Mouse (Mus musculus): Measurements from ENCODE around the gene Casp6.

The Casp6 gene

DNA sequence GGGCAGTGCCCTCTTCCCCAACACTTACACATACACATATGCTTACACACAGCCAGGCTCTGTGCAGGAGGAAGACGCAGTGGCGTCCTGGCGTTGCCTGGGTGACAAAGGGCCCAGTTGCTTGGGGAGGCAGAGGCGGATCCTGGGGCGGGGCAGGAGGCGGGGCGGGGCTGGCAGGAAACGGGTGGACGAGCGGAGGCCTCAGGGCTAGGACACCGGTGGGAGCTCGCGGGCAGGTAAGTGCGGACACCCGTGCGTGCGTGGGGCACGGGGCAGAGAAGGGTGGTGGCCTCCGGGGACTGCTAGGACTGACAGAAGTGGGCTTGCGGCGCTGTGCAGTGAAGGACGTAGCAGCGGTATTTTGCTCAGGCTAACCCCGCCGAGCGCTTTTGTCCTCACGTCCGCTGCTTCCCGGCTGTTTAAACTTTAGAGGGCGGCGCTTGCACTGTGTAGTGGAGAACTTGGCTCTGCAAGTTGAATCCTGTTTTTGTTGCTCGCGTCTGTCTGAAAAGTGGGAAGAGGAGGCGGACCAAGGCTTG is at the start of gene Casp6:
Gene Casp6 (plus strand): TSS at position 155 of the 539 bp plus-strand sequence.
- peak; percentile 31 for DNase-seq (ENCODE audit: low spot score)

DNA sequence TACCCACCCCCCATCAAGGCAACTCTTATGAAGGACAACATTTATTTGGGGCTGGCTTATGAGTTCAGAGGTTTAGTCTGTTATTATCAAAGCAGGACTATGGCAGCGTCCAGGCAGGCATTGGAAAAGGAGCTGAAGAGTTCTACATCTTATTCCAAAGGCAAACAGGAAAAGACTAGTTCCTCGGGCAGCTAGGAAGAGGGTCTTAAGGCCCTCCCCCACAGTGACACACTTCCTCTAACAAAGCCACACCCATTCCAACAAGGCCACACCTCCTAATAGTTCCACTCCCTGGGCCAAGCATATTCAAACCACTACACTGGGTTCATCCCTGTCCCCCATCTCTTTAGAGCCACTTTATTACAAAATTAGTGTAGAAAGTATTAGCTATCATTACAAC is 38.6 kb upstream of the Casp6 start:
- DNase-seq (ENCODE audit: low spot score): no peak

DNA sequence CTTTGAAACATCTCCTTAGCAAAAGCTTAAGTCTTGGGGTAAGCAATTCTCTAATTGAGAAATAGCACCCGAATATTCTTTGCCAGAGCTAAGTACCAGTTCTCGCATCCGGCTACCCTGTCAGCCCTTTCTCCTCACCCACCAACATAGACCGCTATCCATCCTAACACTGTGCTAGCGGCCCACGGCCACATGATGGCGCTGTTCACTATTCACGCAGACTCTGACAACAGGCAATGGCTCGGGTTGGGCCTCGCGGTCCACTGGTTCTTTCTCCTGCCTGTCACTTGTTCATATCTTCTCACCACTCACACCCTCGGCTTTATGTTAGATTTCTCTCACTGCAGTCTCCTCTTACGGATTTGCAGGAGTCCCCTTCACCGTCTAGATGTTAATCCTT is 37.5 kb upstream of the Casp6 start:
- DNase-seq (ENCODE audit: low spot score): no peak

DNA sequence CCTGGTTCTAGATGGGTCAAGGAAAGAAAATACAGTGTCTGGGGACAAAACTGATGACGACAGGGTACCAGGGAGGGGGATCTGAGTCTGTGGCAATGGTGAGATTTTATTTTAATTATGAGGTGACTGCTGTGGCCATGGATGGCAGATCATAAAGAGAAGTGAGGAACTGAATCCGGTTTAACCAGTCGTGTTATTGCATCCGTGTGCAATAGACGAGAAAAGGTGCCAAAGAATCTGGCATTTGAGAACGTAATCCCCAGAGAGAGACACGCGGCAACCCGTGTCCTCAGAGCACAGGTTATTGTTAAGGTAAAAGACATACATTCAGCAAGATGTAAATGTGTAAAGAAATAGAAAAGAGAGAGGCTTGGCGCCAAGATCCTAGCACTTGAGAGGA is 23.9 kb upstream of the Casp6 start:
- DNase-seq (ENCODE audit: low spot score): no peak

DNA sequence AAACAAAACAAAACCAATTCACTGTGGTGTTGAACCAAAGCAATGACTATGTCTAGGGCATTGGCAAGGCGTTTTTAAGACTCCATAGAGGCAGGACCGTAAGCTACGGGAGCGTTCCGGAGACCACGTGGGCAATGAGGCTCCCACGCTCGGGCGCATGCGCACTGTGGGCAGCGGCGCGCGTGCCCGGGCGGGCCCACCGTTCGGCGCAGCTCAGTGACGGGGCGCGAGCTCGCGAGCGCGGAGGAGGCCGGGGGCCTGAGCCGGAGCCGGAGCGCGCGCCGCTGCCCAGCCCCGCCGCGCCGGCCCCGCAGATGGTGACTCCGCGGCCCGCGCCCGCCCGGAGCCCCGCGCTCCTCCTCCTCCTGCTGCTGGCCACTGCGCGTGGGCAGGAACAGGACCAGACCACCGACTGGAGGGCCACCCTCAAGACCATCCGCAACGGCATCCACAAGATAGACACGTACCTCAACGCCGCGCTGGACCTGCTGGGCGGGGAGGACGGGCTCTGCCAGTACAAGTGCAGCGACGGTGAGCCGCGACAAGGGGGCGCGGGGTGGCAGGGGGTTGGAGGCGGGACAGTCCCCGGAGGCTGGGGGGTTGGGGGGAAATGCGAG is 22.7 kb upstream of the Casp6 start, which contains the start of gene Pla2g12a:
Gene Pla2g12a (plus strand): TSS at position 202 of the 617 bp plus-strand sequence.
- peak; percentile 59 for DNase-seq (ENCODE audit: low spot score)

DNA sequence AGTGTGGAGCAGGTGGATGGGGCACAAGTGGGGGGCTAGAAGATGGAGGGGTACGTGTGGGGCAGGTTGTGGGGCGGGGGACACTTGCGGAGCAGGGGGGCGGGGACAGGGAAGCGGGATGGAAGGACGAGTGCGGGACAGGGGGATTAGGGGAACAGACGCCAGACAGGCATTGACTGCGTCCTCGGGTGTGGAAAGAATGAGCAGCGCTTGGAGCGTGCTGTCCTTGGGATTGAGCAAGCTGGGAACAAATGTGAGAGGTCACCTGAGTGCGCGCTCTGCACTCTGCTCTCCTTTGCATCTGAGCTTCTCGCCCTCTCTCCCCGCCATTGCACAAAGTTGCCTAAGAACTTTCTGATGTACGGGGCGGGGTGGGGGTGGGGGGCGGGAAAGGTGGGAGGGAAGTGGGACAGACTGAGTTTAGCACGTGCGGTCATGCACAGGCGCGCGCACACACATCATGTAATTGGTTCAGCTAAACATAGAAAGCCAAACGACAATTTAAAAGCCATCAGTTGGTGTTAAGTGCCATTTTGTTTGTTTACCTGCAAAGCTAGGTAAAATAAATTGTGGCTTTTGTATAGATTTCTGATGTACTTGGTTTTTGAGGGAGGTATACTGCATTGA is 22.0 kb upstream of the Casp6 start:
- DNase-seq (ENCODE audit: low spot score): no peak

DNA sequence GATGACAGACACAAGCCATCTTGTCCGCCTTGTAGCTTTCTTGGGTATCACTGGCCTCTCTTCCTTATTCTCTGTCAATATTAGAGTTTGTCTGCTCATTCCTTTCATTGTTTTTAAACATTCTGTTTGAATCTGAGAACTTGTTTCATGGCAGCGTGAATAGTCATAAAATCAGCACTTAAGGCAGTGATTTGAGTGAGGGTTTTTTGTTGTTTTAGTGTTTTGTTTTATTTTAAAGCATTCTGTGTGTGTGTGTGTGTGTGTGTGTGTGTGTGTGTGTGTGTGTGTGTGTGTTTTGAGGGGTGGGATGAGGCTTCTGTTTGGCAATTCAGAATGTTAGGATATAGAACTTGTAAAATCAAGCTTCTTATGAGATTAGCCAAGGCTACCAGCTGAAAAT is 21.3 kb upstream of the Casp6 start:
- DNase-seq (ENCODE audit: low spot score): no peak

DNA sequence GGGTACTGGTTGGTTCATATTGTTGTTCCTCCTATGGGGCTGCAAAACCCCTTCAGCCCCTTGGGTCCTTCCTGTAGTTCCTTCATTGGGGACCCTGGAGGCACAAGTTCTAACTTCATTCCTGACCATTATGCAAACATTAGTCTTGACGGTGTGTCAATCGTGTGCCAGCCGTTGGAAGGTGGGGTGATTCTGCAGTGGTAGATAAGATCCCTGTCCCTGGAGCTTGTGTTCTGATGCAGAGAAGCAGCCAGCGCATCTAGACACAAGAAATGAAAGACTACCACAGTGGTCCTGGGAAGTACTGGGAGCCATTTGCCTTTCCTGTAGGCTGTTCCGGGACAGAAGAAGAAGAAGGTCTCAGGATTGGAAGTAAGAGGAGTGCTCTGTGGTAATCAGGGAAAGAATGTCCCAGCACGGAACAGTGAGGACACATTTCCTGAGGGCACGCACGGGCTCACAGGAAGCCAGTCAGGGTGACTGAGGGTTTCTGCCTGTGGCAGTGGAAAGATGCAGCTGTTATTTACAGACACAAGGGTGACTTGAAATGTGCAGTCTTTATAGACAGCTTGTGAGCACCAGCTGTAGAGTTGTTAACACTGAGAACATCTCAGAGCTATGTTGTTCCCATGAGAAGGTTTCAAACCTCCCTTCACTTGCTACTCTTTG is 20.2 kb upstream of the Casp6 start:
- DNase-seq (ENCODE audit: low spot score): no peak

DNA sequence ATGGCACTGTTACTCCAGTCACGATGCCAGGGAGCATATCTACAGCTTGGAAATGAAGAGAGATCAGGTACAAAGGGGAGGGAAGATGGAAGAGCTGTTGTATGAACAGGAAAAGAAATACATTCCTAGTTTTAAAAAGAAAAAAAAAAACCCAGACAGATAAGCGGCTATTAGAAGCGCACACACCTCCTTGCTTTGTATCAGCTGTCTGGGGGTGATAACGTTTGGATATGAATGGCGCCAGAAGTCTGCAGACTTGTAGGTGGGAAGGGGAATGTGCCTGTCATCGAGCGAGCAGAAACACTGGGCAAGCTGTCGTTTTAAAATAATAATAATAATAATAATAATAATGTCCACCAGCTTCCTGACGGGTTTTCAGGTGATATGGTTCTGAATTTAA is 15.6 kb upstream of the Casp6 start:
- DNase-seq (ENCODE audit: low spot score): no peak

DNA sequence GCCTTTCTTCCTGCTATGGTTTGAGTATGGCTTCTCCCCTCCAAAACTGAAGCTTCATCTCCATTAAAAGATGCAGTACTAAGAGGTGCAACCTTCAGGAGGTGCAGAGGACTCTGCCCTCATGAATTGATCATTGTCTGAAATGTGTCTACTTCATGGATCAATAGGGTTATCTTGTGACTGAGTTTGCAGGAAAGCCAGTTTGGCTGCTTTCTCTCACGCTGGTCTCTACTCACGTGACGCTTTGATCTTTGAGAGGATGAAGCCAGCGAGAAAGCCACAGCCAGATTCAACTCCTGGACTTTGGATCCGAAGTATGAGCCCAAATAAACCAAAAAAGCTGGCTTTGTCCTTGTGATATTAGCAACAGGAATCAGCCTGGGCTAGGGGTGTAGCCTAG is 14.8 kb upstream of the Casp6 start:
- DNase-seq (ENCODE audit: low spot score): no peak

DNA sequence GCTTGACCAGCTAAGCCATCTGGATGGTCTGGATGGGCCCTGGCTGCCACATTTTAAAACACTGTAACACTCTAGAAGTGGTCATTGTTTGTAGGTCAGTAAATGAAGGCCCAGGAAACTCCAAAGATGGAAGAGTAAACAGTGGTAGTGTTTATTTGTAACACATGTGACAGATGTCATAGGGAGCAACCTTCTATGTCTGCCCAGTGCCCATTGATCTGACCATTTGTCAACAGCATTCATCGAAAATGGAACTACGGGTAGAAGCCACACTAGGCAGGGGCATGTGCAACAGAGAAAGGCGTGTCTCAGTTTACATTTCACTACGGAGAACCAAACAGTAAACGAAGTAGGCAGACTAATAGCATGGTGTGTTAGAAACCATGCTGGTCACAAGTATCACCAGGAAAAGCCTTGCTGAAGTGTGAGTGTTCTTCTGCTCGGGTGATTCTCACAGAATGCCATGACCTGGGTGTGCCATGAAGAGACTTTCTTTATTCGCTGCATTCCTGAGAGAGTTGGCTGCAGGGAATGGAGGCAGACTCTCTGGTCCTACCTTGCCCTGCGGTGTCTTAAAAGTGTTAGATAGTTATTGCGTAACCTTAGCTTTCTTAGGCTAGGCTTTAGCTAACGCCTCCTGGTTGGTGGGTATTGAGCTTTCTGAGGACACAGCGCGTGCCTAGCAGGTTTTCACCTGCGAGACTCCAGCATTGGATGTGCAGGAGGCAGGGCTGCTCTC is 13.3 kb upstream of the Casp6 start:
- no peak for DNase-seq (ENCODE audit: low spot score)

DNA sequence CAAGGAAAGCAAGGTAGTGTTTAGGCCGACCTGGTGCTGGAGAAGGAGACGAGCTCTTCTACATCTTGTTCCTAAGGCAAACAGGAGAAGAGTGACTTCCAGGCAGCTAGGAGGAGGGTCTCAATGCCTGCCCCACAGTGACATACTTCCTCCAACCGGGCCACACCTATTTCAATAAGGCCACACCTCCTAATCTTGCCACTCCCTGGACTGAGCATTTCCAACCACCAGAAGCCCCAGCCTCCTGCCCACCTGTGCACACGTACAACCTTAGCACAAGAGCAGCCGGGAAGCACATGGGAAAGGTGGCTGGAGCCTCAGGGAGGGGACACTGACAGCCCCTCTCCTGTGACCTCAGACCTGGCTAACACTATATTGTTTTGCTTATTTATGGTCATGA is 9.2 kb upstream of the Casp6 start:
- DNase-seq (ENCODE audit: low spot score): no peak

DNA sequence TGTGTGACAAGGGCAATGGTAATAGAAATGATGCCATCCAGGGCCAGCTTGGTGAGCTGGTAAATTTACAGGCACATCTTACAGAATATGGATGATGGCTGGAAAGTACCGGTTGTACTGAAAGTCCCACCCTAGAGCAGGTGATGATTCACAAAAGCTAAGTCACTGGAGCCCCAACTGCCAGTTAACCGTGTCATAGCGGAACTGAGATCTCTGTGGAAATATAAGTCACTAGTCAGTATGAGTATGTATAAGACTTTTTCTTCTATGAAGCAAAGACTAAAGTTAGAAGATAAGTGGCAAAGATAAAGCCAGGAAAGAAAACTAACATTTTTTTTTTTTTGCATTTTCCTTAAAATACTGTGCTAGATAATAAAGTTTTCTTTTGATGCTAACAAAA is 8.1 kb upstream of the Casp6 start:
- DNase-seq (ENCODE audit: low spot score): no peak

DNA sequence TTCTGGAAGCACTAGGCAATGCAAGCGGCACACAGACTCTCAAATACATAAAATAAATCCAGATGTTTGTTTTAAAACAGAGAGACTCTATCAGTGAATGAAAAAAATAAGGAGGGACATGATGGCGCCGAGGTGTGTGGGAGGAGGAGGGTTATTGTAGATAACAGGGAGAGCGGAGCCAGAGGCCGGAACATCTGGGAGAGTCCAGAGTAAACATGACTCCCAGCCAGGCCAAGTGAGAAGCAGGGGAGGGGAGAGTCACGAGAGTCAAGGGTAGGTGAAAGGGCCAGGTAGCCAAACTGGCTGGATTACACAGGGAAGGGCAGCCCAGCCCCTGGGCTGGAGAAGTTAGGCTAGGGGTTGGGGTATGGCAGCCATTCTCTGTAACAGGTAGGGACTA is 4.6 kb upstream of the Casp6 start:
- DNase-seq (ENCODE audit: low spot score): no peak

DNA sequence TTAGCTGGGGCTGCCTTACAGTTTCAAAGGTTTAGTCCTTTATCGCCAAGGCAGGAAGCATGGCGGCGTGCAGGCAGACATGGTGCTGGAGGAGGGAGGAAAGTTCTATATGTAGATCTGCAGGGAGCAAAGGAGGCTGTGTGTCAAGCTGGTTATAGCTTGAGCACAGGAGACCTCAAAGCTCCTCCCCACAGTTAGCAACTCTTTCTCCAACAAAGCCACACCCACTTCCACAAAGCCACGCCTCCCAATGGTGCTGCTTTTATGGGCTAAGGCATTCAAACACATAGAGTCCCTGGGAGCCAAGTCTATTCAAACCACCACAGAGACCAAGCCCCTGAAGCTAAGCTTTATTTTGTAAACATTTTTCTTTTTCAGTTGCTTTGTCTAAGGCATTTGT is 2.3 kb upstream of the Casp6 start:
- DNase-seq (ENCODE audit: low spot score): no peak

DNA sequence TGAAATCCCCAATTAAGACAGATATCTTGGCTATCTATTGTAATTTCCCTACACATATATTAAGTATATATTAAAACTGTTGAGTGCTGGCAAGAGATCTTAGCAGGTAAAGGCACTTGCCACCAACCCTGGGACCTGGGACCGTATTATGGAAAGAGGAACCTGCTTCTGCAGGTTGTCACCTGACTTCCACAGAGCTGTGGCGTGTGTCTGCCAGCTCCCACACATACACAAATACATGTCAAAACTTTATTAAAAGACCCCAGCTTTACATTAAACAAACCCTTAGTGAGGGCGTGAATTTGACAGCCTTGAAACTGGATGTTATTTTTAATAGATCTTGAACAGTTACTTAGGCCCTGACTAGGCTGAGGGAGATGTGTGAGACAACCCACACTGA is 2.1 kb downstream of the Casp6 start:
- no peak for DNase-seq (ENCODE audit: low spot score)

DNA sequence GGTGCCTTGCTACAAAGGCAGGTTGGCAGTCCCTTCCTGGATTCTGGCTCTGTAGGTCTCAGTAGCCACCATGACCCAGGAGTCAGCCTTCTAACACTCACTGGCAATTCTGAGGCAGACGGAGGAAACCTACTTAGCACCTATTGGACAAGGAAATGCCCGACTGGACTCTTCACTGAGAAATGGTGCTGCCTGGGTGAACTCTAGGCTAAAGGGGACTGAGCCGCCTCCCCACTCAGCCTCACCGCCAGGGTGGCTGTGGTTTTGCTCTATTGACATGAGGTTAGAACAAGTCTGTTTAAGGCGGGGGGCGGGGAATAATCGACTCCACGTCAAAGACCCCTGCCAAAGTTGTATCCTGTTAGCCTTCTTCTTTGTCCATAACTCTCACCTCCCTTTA is 2.6 kb downstream of the Casp6 start:
- DNase-seq (ENCODE audit: low spot score): no peak

DNA sequence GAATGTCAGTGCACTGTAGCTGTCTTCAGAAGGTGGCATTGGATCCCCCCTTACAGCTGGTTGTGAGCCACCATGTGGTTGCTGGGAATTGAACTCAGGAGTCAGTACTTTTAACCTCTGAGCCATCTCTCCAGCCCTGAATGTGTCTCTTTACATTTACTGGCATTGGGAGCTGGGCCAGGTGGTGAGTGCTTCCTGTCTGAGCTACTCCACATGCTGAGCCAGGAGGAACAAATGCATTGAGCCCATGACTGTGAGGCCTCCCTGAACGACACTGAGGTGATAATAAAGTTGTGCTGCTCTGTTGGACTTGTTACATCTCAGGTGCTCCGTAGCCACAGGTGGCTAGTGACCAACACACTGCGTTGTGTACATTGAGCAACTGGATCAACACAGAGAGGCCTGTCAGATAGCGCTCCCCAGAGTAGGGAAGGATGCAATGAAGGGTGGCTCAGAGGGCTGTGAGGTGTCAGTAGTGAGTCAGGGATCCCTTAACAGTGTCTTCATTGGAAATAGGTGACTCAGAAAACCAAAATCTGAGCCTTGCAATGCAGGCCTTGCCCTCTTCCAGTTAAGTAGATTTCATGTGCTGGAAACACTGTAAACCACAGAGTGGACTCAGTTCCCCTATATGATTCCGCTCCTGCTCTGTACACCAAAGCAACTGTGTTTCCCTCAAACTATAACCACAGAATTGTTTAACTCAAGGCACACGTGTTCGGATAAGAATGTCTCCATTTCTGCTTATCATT is 3.3 kb downstream of the Casp6 start:
- DNase-seq (ENCODE audit: low spot score): no peak

DNA sequence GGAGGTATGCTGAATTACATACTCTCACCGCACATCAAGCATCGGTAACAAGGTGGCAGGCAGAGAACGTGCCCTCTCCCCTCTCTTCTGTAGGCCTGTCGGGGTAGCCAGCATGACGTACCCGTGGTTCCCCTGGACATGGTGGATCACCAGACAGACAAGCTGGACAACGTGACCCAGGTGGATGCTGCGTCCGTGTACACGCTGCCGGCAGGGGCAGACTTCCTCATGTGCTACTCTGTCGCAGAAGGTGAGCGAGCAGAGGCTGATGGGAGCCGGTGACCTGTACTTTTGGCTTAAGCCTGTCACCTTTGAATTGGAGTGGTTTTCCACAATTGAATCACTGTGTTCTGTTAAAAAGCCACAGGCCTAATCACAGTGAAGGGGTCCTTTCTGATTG is 10.8 kb downstream of the Casp6 start:
- DNase-seq (ENCODE audit: low spot score): no peak

DNA sequence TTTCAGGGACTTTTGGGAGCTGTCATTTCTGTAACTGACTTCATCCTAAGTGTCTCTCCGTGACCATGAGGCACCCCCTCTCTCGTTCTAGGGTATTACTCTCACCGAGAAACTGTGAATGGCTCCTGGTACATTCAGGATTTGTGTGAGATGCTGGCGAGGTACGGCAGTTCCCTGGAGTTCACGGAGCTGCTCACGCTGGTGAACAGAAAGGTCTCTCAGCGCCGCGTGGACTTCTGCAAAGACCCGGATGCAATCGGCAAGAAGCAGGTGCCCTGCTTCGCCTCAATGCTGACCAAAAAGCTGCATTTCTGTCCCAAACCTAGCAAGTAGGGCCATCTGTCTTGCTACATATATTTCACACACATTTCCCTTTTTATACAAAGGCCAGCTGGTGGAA is 12.0 kb downstream of the Casp6 start:
- DNase-seq (ENCODE audit: low spot score): no peak

DNA sequence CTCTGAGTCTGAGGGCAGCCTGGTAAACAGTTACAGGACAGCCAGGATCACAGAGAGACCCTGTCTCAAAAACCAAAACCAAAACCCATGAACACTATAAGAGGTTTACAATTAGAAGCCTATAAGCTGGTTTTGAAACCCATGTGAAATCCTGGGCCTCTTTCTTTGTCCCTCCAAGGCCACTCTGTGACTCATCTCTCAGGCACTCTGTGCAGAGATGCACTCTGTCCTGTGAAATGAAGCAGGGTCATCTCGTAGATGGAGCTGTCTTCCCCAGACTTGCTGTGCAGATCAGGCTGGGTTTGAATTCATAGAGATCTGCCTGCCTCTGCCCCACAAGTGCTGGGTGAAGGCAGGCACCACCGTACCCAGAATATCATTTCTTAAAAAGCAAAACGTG is 16.2 kb downstream of the Casp6 start:
- no peak for DNase-seq (ENCODE audit: low spot score)

DNA sequence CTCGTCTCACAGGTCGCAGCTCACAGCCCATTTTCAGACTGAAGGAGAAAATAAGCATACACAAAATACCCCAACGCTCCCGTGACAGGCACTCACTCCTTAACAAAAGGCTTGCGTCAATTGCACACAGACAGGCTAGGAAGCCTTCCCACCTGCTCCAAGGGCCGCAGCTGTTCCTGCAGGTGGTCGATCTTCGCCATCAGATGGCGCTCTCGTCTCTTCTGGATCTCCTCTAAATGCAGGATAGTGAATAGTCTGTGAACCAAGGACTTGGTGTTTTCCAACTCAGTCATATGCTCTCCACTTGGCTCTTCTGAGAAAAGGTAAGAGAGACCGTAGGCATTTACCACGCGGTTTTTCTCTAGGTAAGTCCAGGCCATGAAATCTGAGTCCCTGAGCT is 17.2 kb downstream of the Casp6 start:
- DNase-seq (ENCODE audit: low spot score): no peak
